Mouse (Mus musculus) neural tube, embryonic 14.5 days (tissue): ENCODE data around the gene Wnt9a. TPM values are rescaled to one million over a fixed set of nuclear protein-coding genes. Genes with fewer than 3 reads are reported as not detected.
A peak's percentile ranks its signal among the peaks of the same experiment; 100 is the strongest.

Source experiments
- ATAC-seq: fragments of 200-750 bp; cut with Nextera tagmentation; 2 replicates; pipeline ENCODE4 v1.8.0; 2017; ENCODE audit warnings: low read depth, mild to moderate bottlenecking, moderate TSS enrichment, moderate library complexity
- H3K27ac ChIP-seq: fragments of 300-500 bp; sonication (generic); 2 replicates; pipeline ENCODE4 v1.5.1; 2014; ENCODE audit warnings: low read depth, mild to moderate bottlenecking, control low read depth, low read length, moderate library complexity, mixed read lengths
- H3K27me3 ChIP-seq: fragments of 300-500 bp; sonication (generic); 2 replicates; pipeline ENCODE4 v1.6.1; 2014; ENCODE audit warnings: low read length; ENCODE audit not compliant: control insufficient read depth, insufficient read depth
- H3K36me3 ChIP-seq: fragments of 300-500 bp; sonication (generic); 2 replicates; pipeline ENCODE4 v1.6.1; 2014; ENCODE audit warnings: low read length, mixed read lengths; ENCODE audit not compliant: control insufficient read depth, insufficient read depth
- H3K4me1 ChIP-seq: fragments of 300-500 bp; sonication (generic); 2 replicates; pipeline ENCODE4 v1.6.1; 2014; ENCODE audit warnings: low read length; ENCODE audit not compliant: control insufficient read depth, insufficient read depth
- H3K4me2 ChIP-seq: fragments of 300-500 bp; sonication (generic); 2 replicates; pipeline ENCODE4 v1.6.1; 2014; ENCODE audit warnings: mild to moderate bottlenecking, low read depth, low read length, control low read depth
- H3K4me3 ChIP-seq: fragments of 300-500 bp; sonication (generic); 2 replicates; pipeline ENCODE4 v1.5.1; 2014; ENCODE audit warnings: low read depth, low read length, control low read depth, mixed read lengths
- H3K9ac ChIP-seq: fragments of 300-500 bp; sonication (generic); replicated peaks from 2 replicates; pipeline ENCODE4 v1.6.1; 2014; ENCODE audit warnings: low read depth, mild to moderate bottlenecking, control low read depth, low read length, mixed read lengths
- H3K9me3 ChIP-seq: fragments of 300-500 bp; sonication (generic); 2 replicates; pipeline ENCODE4 v1.6.1; 2016; ENCODE audit warnings: low read length; ENCODE audit not compliant: control insufficient read depth
- WGBS: fragments of 180-500 bp; shearing (Covaris S2); extraction: QIAGEN DNeasy Blood & Tissue Kit; methylation state at CpG from one replicate; pipeline ENCODE4 v1.1.7; 2014; 5-methylcytosine and 5-hydroxymethylcytosine counted together
- polyA plus RNA-seq: library from polyadenylated mRNA; unstranded; fragments of >200 nt; fragmentation: Nextera tagmentation; extraction: Ambion mirVana; gene quantifications from 2 replicates; pipeline ENCODE4 v1.2.1, GENCODE M21; 2014

Wnt9a gene
- polyA plus RNA-seq, 1 experiment from 2014 or later, result 0.72 TPM

- Histone ChIP-seq H3K9me3 (no peaks in the 10 kb centered on the region), H3K4me2 (no peak overlapping the region), H3K4me3 (no peak overlapping the region), H3K4me1 (no peaks in the 10 kb centered on the region), H3K27ac (no peak overlapping the region), H3K9ac (no peak overlapping the region), H3K27me3 (no peaks in the 10 kb centered on the region), H3K36me3 (no peaks in the 10 kb centered on the region)
- WGBS, result 84% methylated on average over 3 of the region's 3 CpGs
- no peak for ATAC-seq
Measured at GRCm38 (mm10) chr11:59274184-59274583, 32.5 kb upstream of the Wnt9a start.

GRCm38 (mm10) chr11:59276877-59277276 is 29.9 kb upstream of the Wnt9a start:
- no peaks in the 10 kb centered on the region for H3K27me3 ChIP-seq
- no peak for ATAC-seq
- no peaks in the 10 kb centered on the region for H3K36me3 ChIP-seq
- H3K27ac ChIP-seq, result no peak overlapping the region
- H3K9ac ChIP-seq, result no peak overlapping the region
- 69% methylated on average over 2 of the region's 2 CpGs for WGBS
- H3K4me1 ChIP-seq, result no peaks in the 10 kb centered on the region
- H3K4me3 ChIP-seq, result no peak overlapping the region
- no peak overlapping the region for H3K4me2 ChIP-seq
- no peaks in the 10 kb centered on the region for H3K9me3 ChIP-seq

- Histone ChIP-seq H3K27me3 (no peaks in the 10 kb centered on the region), H3K27ac (no peak overlapping the region), H3K4me1 (no peaks in the 10 kb centered on the region), H3K9me3 (no peaks in the 10 kb centered on the region), H3K9ac (no peak overlapping the region), H3K36me3 (no peaks in the 10 kb centered on the region), H3K4me2 (no peak overlapping the region), H3K4me3 (no peak overlapping the region)
- no peak for ATAC-seq
- 83% methylated on average over 4 of the region's 4 CpGs for WGBS
Measured at GRCm38 (mm10) chr11:59278047-59278446, 28.7 kb upstream of the Wnt9a start.

- no peak for ATAC-seq
Measured at GRCm38 (mm10) chr11:59282111-59282510, 24.6 kb upstream of the Wnt9a start.

GRCm38 (mm10) chr11:59282933-59283332 is 23.8 kb upstream of the Wnt9a start:
- WGBS, result 76% methylated on average over 10 of the region's 10 CpGs
- no peak for ATAC-seq
- Histone ChIP-seq H3K9ac (no peak overlapping the region), H3K27me3 (peaks cover 11% of the 10 kb centered on the region), H3K36me3 (no peaks in the 10 kb centered on the region), H3K4me2 (no peak overlapping the region), H3K27ac (no peak overlapping the region), H3K9me3 (no peaks in the 10 kb centered on the region), H3K4me1 (no peaks in the 10 kb centered on the region), H3K4me3 (no peak overlapping the region)

More at GRCm38 (mm10) chr11:59282111-59282510, 24.6 kb upstream of the Wnt9a start:
- 80% methylated on average over 5 of the region's 5 CpGs for WGBS
- Histone ChIP-seq H3K9me3 (no peaks in the 10 kb centered on the region), H3K4me3 (no peak overlapping the region), H3K4me2 (no peak overlapping the region), H3K36me3 (no peaks in the 10 kb centered on the region), H3K4me1 (no peaks in the 10 kb centered on the region), H3K9ac (no peak overlapping the region), H3K27me3 (peaks cover 4% of the 10 kb centered on the region; the same call in 1 of the 2 replicates), H3K27ac (no peak overlapping the region)

GRCm38 (mm10) chr11:59284146-59284545 is 22.6 kb upstream of the Wnt9a start:
- H3K27me3 ChIP-seq, result peaks cover 22% of the 10 kb centered on the region
- no peak overlapping the region for H3K27ac ChIP-seq
- H3K4me1 ChIP-seq, result 0 out of 2 replicates have a peak, but pooled peaks cover 4% of the 10 kb centered on the region
- no peaks in the 10 kb centered on the region for H3K9me3 ChIP-seq
- ATAC-seq, result no peak
- no peaks in the 10 kb centered on the region for H3K36me3 ChIP-seq
- H3K4me3 ChIP-seq, result no peak overlapping the region
- H3K4me2 ChIP-seq, result no peak overlapping the region
- H3K9ac ChIP-seq, result no peak overlapping the region
- WGBS, result 57% methylated on average over 14 of the region's 14 CpGs

- no peak for ATAC-seq
- H3K27me3 ChIP-seq, result peaks cover 60% of the 10 kb centered on the region
- no peaks in the 10 kb centered on the region for H3K36me3 ChIP-seq
- H3K27ac ChIP-seq, result no peak overlapping the region
- under 1% methylated on average over 25 of the region's 25 CpGs for WGBS
- H3K4me1 ChIP-seq, result peaks cover 9% of the 10 kb centered on the region; the same call in 1 of the 2 replicates
- no peak overlapping the region for H3K4me2 ChIP-seq
- no peaks in the 10 kb centered on the region for H3K9me3 ChIP-seq
- no peak overlapping the region for H3K4me3 ChIP-seq
- no peak overlapping the region for H3K9ac ChIP-seq
Measured at GRCm38 (mm10) chr11:59289706-59290105, 17.0 kb upstream of the Wnt9a start.

GRCm38 (mm10) chr11:59290702-59291303 is 15.9 kb upstream of the Wnt9a start, which contains the start of gene Wnt3a:
Gene Wnt3a, minus strand, starts transcription at chr11:59290752.
- no peak within 1 kb of the TSS; the same call in 1 of the 2 replicates for H3K9ac ChIP-seq
- H3K4me3 ChIP-seq, result peak within 1 kb of the TSS; percentile 27
- H3K27ac ChIP-seq, result no peak within 1 kb of the TSS
- no peaks in the 10 kb centered on the region for H3K36me3 ChIP-seq
- H3K4me2 ChIP-seq, result peak within 1 kb of the TSS; percentile 42
- WGBS, result 1% methylated on average over 31 of the region's 60 CpGs
- no peak for ATAC-seq
- H3K9me3 ChIP-seq, result no peaks in the 10 kb centered on the region
- H3K4me1 ChIP-seq, result peaks cover 9% of the 10 kb centered on the region; the same call in 1 of the 2 replicates
- peaks cover 60% of the 10 kb centered on the region for H3K27me3 ChIP-seq

- no peak overlapping the region for H3K27ac ChIP-seq
- no peak overlapping the region for H3K4me3 ChIP-seq
- H3K4me2 ChIP-seq, result no peak overlapping the region
- H3K36me3 ChIP-seq, result no peaks in the 10 kb centered on the region
- no peaks in the 10 kb centered on the region for H3K9me3 ChIP-seq
- ATAC-seq, result no peak
- peaks cover 43% of the 10 kb centered on the region for H3K27me3 ChIP-seq
- H3K9ac ChIP-seq, result no peak overlapping the region
- peaks cover 9% of the 10 kb centered on the region; the same call in 1 of the 2 replicates for H3K4me1 ChIP-seq
- WGBS, result 22% methylated on average over 7 of the region's 7 CpGs
Measured at GRCm38 (mm10) chr11:59293616-59294015, 13.1 kb upstream of the Wnt9a start.
